Mouse (Mus musculus): ENCODE measurements around the gene Rpl23a.

The Rpl23a gene

DNA sequence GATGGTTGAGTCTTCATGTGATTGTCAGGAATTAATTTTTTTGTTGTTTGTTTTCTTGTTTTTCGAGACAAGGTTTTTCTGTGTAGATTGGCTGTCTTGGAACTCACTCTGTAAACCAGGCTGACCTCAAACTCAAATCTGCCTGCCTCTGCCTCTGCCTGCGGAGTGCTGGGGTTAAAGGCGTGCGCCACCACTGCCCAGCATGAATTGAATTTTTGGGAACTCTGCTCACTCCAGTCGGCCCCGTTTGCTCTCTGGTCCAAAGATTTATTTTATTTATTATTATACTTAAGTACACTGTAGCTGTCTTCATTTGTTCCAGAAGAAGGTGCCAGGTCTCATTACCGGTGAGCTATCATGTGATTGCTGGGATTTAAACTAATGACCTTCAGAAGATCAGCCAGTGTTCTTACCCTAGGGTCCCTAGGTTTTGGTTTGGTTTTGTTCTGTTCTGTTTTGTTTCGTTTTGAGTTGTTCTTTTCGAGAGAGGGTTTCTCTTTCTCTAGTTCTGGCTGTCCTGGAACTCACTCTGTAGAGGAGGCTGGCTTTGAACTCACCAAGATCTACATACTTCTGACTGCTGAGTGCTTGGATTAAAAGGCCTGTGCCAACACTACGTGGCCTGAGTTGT, 615 bp upstream of the Rpl23a start:
- no peak for DNase-seq

DNA sequence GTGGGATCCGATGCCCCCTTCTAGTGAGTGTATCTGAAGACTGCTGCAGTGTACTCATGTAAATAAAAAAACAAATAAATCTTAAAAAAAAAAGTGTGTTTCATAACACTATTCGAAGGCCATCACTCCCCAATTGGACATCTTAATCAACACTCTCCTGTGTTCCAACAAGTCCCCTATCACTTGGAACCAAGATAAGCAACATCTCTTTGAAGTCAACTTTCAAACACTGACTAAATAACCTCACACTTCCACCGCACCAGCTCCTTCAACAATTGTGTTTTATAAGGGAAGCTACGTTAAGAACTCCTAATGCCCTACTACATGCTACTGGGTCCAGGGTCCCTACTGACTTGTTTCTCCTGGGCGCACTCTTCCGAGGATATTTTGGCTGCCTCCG, 934 bp downstream of the Rpl23a start:
- DNase-seq, result no peak

DNA sequence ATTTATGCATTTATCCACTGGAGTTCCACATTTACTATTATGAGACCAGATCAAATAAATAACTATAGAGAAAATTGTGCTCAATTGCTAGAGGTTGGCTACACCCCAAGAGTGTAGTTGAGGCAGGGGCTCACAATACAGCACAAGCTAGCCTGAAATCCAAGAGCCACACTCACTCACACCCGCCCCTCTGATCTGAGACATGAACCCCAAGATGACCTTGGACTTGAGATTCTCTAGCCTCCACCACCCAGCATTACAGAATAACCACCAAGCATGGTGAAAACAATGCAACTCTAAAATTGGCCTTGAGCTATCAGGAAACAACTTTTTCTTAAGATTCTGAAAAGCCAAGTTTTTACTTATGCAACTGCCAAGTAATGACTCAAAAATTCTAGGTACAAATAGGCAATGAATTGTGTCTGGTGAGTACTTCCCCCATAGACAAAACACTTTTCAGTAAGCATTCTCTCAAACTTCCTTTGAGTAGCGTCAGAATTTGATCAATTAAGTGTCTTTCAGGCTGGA, 1.5 kb downstream of the Rpl23a start:
- no peak for DNase-seq

DNA sequence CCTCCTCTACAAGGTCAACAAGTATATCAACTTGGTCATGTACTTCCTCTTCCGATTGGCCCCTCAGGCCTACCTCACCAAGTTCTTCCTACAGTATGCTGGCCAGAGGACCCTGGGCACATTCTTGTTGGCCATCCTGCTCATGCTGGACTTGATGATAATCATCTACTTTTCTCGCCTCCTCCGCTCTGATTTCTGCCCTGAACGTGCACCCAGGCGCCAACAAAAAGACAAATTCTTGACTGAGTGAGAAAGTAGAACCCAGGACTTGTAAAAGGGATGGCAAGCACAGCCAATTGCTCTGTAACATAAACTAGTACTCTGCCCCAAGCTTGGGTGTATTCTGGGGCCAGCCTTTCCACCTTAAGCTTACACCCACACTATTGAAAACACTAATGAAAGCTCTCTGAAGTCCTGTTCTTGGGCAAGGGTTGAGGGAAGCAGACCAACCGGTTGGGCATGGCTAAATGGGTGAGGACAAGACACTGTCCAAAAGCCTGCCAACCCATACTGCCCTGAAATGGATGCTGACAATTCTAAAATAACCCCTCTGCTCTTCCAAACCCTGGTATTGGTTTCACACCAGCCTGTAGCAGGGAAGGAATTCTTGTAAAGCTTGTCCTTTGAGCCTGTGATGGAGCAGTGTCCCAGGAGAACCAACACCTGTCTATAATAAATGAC, 3.2 kb downstream of the Rpl23a start:
- no peak for DNase-seq

DNA sequence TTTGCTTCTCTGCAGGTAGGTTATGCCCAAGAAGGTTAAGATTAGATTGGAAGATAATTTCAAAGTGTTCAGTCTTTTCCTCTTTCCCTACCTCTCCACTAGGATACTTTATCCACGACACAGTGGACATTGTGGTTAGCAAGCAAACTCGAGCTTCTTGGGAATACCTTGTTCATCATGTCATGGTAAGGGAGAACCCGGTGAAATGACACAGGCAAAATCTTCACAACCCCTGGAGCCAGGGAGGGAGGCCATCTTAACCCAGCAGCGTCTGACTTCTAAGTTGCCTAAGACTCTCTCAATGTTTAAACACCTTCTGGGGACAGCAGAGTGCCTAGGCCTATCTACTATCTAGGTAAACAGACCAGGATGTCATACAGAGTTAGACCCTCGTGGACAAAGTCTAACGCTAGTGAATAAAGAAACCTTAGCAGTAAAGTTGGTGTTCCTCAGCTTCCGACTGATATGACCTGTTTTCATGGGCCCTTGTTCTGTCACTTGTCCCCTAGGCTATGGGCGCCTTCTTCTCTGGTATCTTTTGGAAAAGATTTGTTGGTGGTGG, 3.9 kb downstream of the Rpl23a start:
- no peak for DNase-seq

DNA sequence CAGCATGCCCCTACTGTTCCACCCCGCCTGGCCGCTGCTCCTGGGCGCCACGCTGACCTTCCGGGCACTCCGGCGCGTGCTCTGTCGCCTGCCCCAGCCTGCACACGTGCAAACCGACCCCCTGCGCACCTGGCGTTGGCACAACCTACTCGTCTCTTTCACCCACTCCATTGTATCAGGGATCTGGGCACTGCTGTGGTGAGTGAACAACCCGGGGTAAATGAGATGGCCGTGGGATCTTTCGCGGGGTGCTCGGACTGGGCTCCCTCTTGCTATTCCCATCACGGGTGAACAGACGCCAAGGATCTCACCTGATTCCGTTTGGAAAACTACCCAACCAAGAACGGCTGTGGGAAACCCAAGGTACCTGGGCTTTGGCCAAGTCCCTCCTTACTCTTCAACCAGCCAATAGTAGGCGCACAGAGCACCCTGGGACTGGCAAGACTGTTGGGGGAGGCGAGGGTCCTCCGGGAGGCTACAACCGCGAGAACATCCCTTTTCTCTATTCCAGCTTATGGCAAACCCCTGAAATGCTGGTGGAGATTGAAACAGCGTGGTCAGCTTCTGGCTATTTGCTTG, 4.4 kb downstream of the Rpl23a start:
- DNase-seq, result peak; percentile 70

DNA sequence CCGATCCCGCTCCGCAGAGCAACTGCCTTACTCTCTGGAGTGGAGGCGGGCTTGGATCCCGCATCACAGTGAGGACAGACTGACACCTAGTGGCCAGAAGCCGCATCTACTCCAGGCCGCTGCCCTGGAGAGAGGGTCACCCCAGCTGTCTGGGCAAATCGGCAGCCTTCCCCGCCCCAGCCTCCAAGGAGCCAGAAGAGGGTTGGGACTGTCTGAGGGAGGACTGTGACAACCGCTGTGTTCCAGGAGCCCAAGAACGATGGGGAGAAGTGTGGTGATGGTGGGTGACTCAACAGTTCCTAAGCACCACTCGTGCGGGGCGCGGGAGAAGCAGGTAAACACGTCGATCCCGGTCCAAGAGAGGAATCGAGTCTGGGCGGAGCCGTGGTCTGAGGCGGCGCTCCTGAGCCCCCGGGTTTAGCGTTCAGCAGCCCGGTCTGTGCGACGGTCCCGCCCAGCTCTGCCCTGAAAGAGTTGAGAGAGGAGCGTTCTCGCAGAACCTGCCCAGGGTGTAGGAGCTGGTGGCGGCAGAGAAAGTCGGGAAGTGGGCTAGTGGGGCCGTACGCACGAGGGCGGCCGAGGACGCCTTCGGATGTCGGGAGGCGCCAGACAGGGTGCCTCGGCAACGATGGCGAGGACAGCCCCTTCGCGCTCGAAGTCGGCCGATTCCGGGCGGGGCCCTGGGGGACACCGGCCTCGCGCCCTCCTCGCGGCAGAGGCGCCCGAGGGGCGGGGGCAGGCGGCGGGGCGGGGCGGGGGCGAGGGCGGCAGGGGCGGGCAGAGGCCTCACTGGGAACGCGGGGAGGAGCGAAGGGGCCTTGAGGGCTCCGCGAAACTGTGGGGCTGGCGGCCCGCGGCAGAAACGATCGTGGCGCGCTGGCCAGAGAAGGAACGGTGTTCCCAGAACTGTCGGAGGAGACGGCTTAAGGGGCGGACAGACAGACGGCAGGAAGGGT, 5.2 kb downstream of the Rpl23a start:
- DNase-seq, result peak; percentile 91

DNA sequence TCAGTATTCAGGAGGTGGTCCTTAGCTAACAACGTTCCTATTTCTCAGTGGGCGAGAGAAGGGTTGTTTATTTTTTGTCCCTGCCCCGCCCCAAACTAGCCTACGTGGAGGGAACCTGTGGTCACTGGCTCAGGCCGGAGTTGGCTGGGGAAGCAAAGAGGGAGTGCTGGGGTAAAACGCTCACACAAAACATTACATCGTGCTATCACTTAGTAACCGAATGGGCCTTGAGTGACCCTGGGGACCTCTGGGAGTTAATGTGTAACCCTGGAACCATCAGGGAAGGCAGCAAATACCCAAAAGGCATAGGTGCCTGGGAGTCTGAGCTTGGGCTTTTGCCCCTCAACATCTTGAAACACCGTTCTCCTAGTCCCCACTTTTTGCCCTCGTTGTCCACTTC, 5.9 kb downstream of the Rpl23a start:
- DNase-seq, result no peak

DNA sequence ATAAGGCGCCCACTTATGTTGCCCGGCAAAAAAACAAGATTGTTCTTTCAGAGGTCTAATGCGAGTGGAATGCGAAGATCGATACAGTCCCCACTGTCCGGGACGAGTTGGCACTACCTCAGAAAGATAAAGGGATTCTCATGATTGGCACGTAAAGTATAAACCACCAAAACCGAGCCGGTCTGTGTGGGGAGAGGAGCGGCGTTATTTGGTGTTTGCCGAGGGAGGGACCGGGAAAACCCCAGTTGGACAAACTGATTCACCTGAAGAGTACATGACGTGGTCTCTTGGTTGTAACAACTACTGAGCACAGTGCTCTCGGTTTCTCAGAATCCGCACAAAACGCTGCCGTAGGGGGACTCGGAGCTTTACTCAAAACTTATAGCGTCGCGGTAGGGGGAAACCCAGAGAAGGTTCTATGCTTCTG, 6.5 kb downstream of the Rpl23a start:
- no peak for DNase-seq

DNA sequence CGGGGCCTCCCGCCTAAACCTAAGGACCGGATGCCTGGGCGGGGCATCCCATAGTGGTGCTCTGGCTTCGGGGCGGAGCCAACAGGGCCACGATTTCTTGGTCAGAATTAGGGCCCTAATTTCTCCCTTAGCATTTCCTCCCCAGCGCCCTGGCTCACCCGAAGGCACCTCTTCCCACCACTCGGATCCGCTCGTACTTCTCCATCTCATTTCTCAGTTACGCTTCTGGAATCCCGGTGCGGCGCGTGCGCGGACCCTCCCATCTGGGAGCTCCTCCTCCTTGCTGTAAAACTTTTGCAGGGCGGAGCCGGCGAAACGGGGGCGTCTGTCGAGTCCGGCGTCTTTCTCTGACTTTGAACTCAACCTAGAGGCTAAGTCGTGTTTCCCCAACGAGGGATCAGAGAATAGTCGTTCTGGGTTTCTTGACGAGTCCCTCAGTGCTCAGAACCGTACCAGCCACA, 7.0 kb downstream of the Rpl23a start, which contains the start of the genes Nek8 and Tlcd1:
Gene Nek8 (minus strand): TSS at position 274 of the 461 bp plus-strand sequence.
Gene Tlcd1 (plus strand): TSS at position 310 of the 461 bp plus-strand sequence.
- peak; percentile 84 for DNase-seq

DNA sequence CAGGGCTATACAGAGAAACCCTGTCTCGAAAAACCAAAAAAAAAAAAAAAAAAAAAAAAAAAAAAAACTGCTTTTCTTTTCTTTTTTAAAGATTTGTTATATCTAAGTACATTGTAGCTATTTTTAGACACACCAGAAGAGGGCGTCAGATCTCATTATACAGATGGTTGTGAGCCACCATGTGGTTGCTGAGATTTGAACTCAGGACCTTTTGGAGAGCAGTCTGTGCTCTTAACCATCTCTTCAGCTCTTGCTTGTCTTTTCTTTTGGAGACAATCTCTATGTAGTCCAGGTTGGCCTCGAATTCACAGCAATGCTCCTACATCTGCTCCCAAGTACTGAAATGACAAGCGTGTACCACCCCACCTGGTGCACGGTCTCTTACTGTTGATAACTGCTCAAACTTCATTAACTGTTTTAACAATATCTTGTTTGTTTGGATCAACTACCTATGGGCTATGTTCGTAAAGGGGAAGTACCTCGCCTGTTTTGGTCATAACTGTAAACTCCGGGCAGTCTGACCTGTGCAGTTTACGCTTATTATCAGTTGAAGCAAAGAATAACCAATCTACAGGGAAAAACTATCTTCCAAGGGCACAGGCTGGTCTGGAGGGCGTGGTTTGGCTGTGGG, 7.5 kb downstream of the Rpl23a start:
- no peak for DNase-seq

DNA sequence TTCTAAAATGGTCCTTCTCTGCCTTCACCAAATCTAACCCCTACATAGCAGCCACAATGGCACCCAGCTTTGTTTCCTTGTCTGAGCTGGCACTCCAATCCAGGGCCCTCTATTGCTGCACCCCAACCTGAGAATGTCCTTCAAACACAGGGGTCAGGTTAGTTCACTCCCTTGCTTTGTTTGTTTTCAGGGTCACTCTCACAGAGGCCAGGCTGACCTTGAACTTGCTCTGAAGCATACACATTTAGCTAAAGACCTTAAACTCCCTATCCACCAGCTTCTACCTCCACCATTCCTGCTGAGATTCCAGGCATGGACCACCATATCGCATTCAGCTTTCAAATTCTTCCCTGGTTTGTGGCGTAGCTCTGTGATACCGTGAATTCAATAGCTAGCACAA, 8.9 kb downstream of the Rpl23a start:
- no peak for DNase-seq

DNA sequence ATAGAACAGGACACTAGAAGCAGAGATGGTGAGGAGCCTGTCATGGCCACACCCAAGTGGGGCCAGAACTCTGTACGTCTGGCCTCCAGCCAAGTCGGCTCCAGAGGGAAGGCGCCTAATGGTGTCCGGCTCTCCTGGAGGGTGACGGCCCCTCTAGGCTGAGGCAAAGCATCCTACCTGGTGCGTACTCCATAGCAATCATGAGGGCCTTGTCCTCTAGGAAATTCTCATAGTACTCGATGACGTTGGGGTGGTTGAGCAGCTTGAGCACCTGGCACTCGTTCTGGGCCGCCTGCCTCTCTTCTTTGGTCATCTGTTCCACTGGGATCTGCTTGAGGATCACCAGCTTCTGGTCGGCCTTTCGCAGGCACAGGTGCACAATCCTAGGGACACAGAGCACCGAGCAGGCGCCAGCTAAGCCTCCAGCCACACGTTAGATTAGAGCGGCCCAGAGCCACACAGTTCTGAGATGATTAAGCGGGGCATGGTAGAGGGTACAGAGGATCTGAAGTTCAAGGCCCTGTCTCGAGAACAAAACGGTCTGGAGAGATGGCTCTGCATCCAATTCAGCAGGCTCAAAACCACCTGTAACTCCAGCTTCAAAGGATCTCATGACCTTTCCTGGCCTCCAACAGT, 10.5 kb downstream of the Rpl23a start:
- DNase-seq, result no peak

DNA sequence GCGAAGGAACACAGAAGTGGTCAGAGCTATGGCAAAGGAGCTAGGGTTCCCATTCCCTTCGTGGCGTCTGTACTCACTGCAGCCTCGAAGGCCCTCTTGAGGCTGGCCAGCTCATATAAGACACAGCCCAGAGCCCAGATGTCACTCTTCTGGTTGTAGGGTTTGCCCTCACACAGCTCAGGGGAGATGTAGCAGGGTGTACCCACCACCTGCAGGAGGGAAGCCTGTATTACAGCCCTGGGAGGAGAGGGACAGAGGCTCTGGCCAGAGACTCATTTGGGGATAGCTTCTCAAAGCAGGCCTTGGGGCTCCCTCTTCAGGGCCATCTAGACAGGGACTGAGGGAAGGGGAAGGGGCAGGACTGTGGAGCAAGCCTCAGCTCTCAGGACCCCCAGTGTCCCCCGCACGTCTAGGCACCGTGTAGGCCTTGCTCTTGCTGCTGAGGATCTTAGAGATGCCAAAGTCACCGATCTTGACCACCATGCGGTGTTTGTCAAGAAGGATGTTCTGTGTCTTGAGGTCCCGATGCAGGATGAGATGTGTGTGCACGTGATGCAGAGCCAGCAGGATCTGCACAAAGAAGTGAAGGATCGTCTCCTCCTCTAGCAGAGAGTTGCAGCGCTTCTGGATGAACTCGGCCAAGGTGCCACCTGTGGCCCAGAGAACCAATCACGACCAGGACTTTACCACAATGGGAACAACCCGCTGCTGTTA, 11.2 kb downstream of the Rpl23a start:
- DNase-seq, result no peak

DNA sequence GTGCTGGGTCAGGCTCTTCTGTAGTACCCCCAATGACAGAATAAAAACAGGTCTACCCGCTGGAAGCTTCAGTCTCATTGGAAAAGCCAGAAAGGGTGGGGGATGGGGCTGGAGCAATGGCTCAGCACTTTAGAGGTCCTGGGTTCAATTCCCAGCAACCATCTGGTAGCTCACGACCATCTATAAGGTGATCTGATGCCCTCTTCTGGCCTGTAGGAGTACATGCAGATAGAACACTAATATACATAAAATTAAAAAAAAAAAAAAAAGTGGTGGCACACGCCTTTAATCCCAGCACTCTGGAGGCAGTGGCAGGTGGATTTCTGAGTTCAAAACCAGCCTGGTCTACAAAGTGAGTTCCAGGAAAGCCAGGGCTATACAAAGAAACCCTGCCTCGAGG, 12.1 kb downstream of the Rpl23a start:
- DNase-seq, result no peak

DNA sequence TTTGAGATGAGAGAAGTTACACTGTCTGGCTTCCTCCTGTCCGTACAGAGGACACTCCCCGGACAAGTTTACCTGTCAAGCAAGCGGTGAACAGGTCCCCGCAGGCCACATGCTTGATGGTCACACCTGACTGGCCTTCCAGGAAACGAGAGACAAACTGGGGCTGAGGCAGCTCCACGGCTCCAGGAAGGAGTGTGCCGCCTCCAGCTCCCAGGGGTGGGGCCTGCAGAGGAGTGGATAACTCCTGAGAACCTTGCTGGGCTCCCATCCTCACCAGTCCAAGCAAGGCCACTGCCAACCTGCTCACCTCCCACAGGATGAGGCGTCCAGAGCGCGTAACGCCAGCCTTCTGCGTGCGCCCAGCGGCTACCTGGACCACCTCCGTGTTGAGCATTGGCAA, 13.1 kb downstream of the Rpl23a start:
- no peak for DNase-seq

DNA sequence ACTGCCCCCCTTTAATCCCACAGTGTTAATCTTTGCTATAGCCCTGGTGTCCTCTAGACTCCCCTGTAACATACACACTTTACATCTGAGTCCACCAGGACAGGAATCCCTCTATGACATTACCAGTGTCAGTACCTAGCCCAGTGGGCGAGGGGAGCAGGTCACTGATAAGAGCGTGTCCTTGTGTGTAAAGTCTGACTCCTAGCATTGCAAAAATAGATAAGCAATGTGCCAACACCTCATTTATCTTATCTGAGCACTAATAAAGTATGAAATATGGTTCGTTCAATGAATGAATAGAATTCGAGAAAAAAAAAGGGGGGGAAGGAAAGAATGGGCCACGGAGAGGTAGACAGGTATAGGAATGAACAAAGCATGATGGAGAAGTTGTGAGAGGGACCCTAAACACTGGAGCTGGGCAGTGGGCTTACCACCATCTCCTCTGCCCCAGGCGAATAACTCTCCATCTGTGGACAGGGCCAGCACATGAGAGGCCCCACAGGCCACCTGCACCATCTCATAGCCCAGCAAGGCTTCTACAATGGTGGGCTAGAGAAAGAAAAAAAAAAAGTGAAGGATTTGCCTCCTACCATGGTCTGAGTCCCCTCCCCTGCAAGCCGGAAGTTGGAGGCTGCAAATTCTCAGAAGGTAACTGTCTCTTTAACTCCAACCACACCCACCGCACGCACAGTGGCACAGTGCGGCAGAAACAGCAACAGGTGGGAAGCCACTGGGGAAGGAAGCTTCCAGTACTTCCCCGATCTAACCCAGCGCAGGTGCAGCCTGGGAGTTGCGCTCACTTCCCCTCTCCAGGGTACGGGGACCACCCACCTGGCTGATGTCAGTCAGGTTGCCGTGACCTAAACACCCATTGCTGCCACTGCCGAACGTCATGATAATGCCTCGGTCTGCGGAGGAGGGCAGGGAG, 14.6 kb downstream of the Rpl23a start:
- no peak for DNase-seq

DNA sequence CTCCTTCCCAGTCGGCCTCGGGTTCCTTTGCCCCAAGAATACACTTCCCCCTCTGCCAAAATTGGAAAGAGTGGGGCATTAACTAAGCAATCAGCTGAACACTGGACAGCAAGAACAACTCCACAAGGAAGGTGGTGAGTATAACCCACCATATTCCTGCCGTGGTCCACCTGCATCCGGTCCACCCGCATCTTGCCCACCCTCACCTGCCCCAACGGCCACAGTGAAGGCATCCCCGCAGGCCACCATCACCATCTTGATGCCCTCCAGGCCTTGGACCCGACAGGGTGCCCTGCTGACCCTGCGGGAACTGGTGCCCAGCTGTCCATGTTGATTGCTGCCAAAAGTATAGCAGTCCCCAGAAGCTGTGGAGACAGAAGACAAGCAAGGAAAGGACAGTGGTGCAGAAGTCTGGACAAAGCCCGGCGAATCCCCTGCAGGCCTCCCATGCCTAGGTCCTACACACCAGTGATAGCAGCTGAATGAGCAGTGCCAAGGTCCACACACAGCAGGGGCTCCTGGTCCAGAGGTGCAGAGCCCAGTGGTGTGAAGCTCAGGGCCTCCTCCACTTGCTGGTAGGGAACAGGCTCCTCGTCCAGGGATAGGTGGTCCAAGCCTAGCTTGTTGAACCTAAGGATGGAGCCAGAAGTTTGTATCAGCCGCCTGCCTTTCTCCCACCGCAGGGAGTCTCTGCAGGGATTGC, 16.0 kb downstream of the Rpl23a start:
- DNase-seq, result no peak

DNA sequence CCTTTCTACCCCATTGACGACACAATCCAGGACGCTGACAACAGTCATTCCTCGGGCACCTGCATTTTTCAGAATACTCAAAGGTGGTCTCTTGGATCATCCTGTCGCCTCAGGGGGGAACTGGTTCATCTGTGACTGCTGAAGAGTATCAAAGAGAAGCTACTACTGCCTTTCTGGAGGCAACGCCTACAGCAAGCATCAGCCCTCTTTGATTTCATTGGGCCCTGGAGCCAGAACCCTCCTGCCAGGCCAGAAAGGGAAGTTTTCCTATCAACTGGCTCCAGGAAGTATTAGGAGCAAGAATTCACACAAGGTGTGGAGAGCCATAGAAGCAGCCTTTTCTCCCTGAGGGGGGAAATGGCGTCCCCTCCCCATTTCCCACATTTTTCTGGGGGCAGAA, 16.7 kb downstream of the Rpl23a start:
- no peak for DNase-seq

Measured in layer of hippocampus, adult 9-11 months (tissue).